Mouse (Mus musculus) lung, embryonic 15.5 days (tissue): ENCODE data around the gene Arhgap6. TPM values are rescaled to one million over a fixed set of nuclear protein-coding genes. Genes with fewer than 3 reads are reported as not detected.

ENCODE experiments used
- ATAC-seq: fragments of 200-750 bp; cut with Nextera tagmentation; 2 replicates; pipeline ENCODE4 v1.8.0; 2017; ENCODE audit warnings: moderate number of reproducible peaks, borderline replicate concordance; ENCODE audit not compliant: low FRiP score, low TSS enrichment; ENCODE audit errors: extremely low read depth
- H3K27ac ChIP-seq: fragments of 300-500 bp; sonication (generic); 2 replicates; pipeline ENCODE4 v1.5.1; 2015; ENCODE audit warnings: moderate library complexity, mild to moderate bottlenecking, inconsistent platforms
- H3K27me3 ChIP-seq: fragments of 300-500 bp; sonication (generic); 2 replicates; pipeline ENCODE4 v1.6.1; 2015; ENCODE audit warnings: inconsistent platforms
- H3K36me3 ChIP-seq: fragments of 300-500 bp; sonication (generic); 2 replicates; pipeline ENCODE4 v1.6.1; 2015; ENCODE audit warnings: inconsistent platforms
- H3K4me1 ChIP-seq: fragments of 300-500 bp; sonication (generic); 2 replicates; pipeline ENCODE4 v1.6.1; 2015; ENCODE audit warnings: inconsistent platforms
- H3K4me2 ChIP-seq: fragments of 300-500 bp; sonication (generic); 2 replicates; pipeline ENCODE4 v1.6.1; 2015; ENCODE audit warnings: inconsistent platforms, mild to moderate bottlenecking, moderate library complexity
- H3K4me3 ChIP-seq: fragments of 300-500 bp; sonication (generic); 2 replicates; pipeline ENCODE4 v1.5.1; 2015; ENCODE audit warnings: mild to moderate bottlenecking, inconsistent platforms
- H3K9ac ChIP-seq: fragments of 300-500 bp; sonication (generic); 2 replicates; pipeline ENCODE4 v1.6.1; 2015; ENCODE audit warnings: inconsistent platforms
- H3K9me3 ChIP-seq: fragments of 300-500 bp; sonication (generic); 2 replicates; pipeline ENCODE4 v1.6.1; 2016; ENCODE audit warnings: inconsistent platforms
- WGBS: fragments of 180-500 bp; shearing (Covaris S2); methylation state at CpG from one replicate; pipeline ENCODE4 v1.1.7; 2015; 5-methylcytosine and 5-hydroxymethylcytosine counted together
- polyA plus RNA-seq: library from polyadenylated mRNA; unstranded; fragments of >200 nt; fragmentation: Nextera tagmentation; extraction: Ambion mirVana; gene quantifications from 2 replicates; pipeline ENCODE4 v1.2.1, GENCODE M21; 2015

Arhgap6 gene
- polyA plus RNA-seq, 1 experiment from 2014 or later: 16.6 TPM

GRCm38 (mm10) chrX:169081609-169082008, 286.7 kb downstream of the Arhgap6 start:
- Histone ChIP-seq H3K4me2 (no peak overlapping the region), H3K36me3 (no peaks in the 10 kb centered on the region), H3K4me1 (no peaks in the 10 kb centered on the region), H3K9ac (no peak overlapping the region), H3K9me3 (no peaks in the 10 kb centered on the region), H3K27me3 (peaks cover 4% of the 10 kb centered on the region; the same call in 1 of the 2 replicates), H3K4me3 (no peak overlapping the region), H3K27ac (no peak overlapping the region)
- WGBS: 70% methylated on average over 3 of the region's 3 CpGs
- no peak for ATAC-seq

- no peak overlapping the region for H3K4me2 ChIP-seq
- H3K4me1 ChIP-seq: no peaks in the 10 kb centered on the region
- H3K9ac ChIP-seq: no peak overlapping the region
- H3K27ac ChIP-seq: no peak overlapping the region
- no peaks in the 10 kb centered on the region for H3K9me3 ChIP-seq
- no peaks in the 10 kb centered on the region for H3K36me3 ChIP-seq
- no peak for ATAC-seq
- no peaks in the 10 kb centered on the region; the same call in 1 of the 2 replicates for H3K27me3 ChIP-seq
- H3K4me3 ChIP-seq: no peak overlapping the region
- 12% methylated on average over 5 of the region's 5 CpGs for WGBS
Observed at GRCm38 (mm10) chrX:169085871-169086270, 291.0 kb downstream of the Arhgap6 start.

- Histone ChIP-seq H3K4me3 (no peak overlapping the region), H3K9ac (no peak overlapping the region), H3K4me1 (no peaks in the 10 kb centered on the region), H3K36me3 (no peaks in the 10 kb centered on the region), H3K9me3 (no peaks in the 10 kb centered on the region), H3K4me2 (no peak overlapping the region), H3K27ac (no peak overlapping the region), H3K27me3 (no peaks in the 10 kb centered on the region; the same call in 1 of the 2 replicates)
- 48% methylated on average over 2 of the region's 2 CpGs for WGBS
- no peak for ATAC-seq
Observed at GRCm38 (mm10) chrX:169089221-169089620, 294.3 kb downstream of the Arhgap6 start.

- Histone ChIP-seq H3K4me1 (no peaks in the 10 kb centered on the region), H3K9me3 (no peaks in the 10 kb centered on the region), H3K27ac (no peak overlapping the region), H3K9ac (no peak overlapping the region), H3K4me2 (no peak overlapping the region), H3K27me3 (no peaks in the 10 kb centered on the region; the same call in 1 of the 2 replicates), H3K4me3 (no peak overlapping the region), H3K36me3 (no peaks in the 10 kb centered on the region)
- 35% methylated on average over 2 of the region's 2 CpGs for WGBS
- no peak for ATAC-seq
Observed at GRCm38 (mm10) chrX:169094601-169095000, 299.7 kb downstream of the Arhgap6 start.

DNA sequence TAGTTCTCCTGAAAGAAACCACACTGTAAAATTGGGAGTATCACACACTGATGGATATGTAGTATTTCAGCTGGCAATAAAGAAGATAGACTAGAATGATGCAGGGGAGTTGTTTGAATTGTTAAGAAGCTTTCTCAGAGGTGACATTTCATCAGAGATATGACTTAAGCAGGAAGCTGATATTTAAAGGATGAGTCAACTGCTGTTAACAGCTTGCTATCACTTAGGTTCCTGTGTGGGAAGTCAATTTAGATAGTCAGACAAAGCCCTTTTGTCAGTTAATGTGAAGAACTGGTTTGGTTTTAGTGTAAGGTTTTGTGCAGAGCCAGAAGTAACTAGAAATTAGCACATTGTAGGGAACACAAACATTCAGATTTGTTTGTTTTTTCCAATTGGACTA, 300.7 kb downstream of the Arhgap6 start:
- H3K27ac ChIP-seq: no peak overlapping the region
- no peaks in the 10 kb centered on the region for H3K4me1 ChIP-seq
- no peak overlapping the region for H3K9ac ChIP-seq
- no peaks in the 10 kb centered on the region for H3K9me3 ChIP-seq
- no peak overlapping the region for H3K4me3 ChIP-seq
- no peak for ATAC-seq
- H3K4me2 ChIP-seq: no peak overlapping the region
- no peaks in the 10 kb centered on the region for H3K36me3 ChIP-seq
- no peaks in the 10 kb centered on the region; the same call in 1 of the 2 replicates for H3K27me3 ChIP-seq

DNA sequence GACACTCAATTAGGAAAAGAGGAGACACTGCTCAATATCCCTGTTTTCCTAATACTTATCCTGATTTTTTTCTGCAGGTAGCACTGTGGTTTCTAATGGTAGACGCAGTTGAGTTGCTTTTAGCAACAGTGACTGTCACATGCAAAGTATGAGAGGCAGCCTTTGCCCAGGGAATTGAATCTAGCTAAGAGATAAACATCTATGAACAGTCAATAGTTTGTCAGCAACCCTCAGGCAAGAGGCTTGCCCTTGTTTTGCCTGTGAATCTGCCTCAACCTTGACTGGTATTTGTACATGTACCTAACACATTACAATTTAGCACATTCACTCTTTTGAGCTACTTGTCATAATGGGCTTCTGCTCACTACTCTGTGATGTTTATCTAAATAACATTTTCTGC, 307.8 kb downstream of the Arhgap6 start:
- Histone ChIP-seq H3K4me3 (no peak overlapping the region), H3K4me1 (no peaks in the 10 kb centered on the region), H3K9ac (no peak overlapping the region), H3K4me2 (no peak overlapping the region), H3K36me3 (no peaks in the 10 kb centered on the region), H3K9me3 (no peaks in the 10 kb centered on the region), H3K27me3 (peaks cover 8% of the 10 kb centered on the region; the same call in 1 of the 2 replicates), H3K27ac (no peak overlapping the region)
- 50% methylated on average over 1 of the region's 1 CpGs for WGBS
- ATAC-seq: no peak

DNA sequence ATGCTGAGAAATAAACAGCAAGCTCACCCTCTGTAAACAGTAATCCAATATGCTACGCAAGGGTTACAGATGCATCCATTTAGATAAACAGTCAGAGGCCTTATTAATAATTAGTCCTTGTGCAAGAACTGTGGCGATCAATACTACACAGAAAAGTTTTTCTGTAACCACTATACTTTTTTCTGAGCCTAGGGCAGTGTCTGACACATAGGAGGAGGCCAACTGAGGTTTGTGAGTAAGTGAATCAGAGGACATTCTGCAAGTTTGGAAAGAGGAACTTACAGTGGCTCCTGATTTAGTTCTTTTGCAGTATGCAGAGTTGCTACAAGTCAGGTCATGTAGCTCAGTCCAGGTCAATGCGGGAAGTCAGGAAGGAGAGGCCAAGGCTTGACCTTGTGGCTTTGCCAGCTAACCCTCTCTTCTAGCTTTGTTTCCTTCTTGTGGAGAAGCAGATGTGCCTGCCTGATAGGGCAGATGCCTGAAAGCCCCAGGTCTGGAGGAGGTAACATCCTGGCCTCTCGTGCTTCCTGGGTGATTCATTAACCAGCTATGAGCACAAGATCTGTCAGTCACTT, 311.2 kb downstream of the Arhgap6 start:
- H3K4me2 ChIP-seq: no peak overlapping the region
- no peak for ATAC-seq
- WGBS: 59% methylated on average over 4 of the region's 4 CpGs
- H3K27me3 ChIP-seq: peaks cover 8% of the 10 kb centered on the region; the same call in 1 of the 2 replicates
- no peaks in the 10 kb centered on the region for H3K4me1 ChIP-seq
- H3K4me3 ChIP-seq: no peak overlapping the region
- no peaks in the 10 kb centered on the region for H3K9me3 ChIP-seq
- H3K27ac ChIP-seq: no peak overlapping the region
- no peak overlapping the region for H3K9ac ChIP-seq
- H3K36me3 ChIP-seq: no peaks in the 10 kb centered on the region

GRCm38 (mm10) chrX:169107372-169107771, 312.5 kb downstream of the Arhgap6 start:
- no peak overlapping the region for H3K4me2 ChIP-seq
- no peak for ATAC-seq
- no peak overlapping the region for H3K27ac ChIP-seq
- H3K9ac ChIP-seq: no peak overlapping the region
- no peak overlapping the region for H3K4me3 ChIP-seq
- WGBS: 68% methylated on average over 2 of the region's 2 CpGs
- H3K27me3 ChIP-seq: no peaks in the 10 kb centered on the region; the same call in 1 of the 2 replicates
- no peaks in the 10 kb centered on the region for H3K4me1 ChIP-seq
- no peaks in the 10 kb centered on the region for H3K9me3 ChIP-seq
- H3K36me3 ChIP-seq: no peaks in the 10 kb centered on the region

GRCm38 (mm10) chrX:169110031-169110430, 315.1 kb downstream of the Arhgap6 start:
- H3K36me3 ChIP-seq: no peaks in the 10 kb centered on the region
- no peak overlapping the region for H3K27ac ChIP-seq
- no peak overlapping the region for H3K9ac ChIP-seq
- no peaks in the 10 kb centered on the region for H3K9me3 ChIP-seq
- no peak for ATAC-seq
- H3K4me3 ChIP-seq: no peak overlapping the region
- WGBS: 56% methylated on average over 3 of the region's 3 CpGs
- H3K4me2 ChIP-seq: no peak overlapping the region
- H3K4me1 ChIP-seq: no peaks in the 10 kb centered on the region
- H3K27me3 ChIP-seq: no peaks in the 10 kb centered on the region; the same call in 1 of the 2 replicates

DNA sequence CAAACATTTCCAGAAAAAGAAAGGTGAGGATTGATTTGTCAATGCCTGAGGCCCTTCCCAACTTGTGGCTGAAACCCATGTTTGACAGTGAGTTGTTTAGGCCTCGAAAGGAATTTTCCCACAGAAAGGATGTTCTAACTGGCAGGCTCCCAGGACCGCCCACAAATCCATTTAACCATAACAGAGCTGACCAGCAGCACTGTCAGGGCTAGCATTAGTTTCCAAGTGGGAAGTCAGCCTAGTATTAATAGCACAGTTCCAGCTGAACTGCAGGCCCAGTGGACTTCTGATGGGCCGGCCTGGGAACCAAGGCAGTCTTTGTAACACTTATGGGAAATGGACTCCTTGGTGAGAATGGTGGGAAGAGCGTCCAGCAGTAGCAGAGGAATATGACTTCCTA, 317.8 kb downstream of the Arhgap6 start:
- ATAC-seq: peak; percentile 90; the same call in 1 of the 2 replicates
- WGBS: 44% methylated on average over 4 of the region's 4 CpGs
- Histone ChIP-seq H3K9me3 (no peaks in the 10 kb centered on the region), H3K4me1 (no peaks in the 10 kb centered on the region), H3K9ac (no peak overlapping the region), H3K36me3 (no peaks in the 10 kb centered on the region), H3K4me2 (no peak overlapping the region), H3K4me3 (no peak overlapping the region), H3K27ac (peak overlapping the region; percentile 55; the same call in 1 of the 2 replicates), H3K27me3 (no peaks in the 10 kb centered on the region; the same call in 1 of the 2 replicates)

- Histone ChIP-seq H3K9ac (no peak overlapping the region), H3K27me3 (no peaks in the 10 kb centered on the region), H3K9me3 (no peaks in the 10 kb centered on the region), H3K36me3 (no peaks in the 10 kb centered on the region), H3K4me3 (no peak overlapping the region), H3K27ac (no peak overlapping the region), H3K4me1 (no peaks in the 10 kb centered on the region), H3K4me2 (no peak overlapping the region)
- ATAC-seq: no peak
- WGBS: 50% methylated on average over 4 of the region's 4 CpGs
Observed at GRCm38 (mm10) chrX:169123115-169123772, 328.3 kb downstream of the Arhgap6 start.

DNA sequence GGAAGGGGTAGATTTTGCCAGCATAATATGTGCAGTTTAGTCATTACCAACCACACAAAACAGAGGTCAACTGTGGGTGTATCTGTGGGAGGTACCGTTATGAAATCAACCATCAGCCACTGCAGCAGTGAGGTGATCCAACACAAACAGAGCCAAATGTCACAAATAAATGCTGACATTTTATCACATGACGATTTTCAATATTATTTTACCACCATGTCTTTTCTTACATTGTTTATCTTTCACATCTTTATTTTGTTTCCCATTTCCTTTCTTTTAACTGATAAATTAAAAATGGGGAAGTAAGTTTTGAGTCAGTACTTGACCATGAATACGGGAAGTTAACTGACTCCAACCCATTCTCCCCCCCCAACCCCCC, 328.9 kb downstream of the Arhgap6 start:
- Histone ChIP-seq H3K4me3 (no peak overlapping the region), H3K36me3 (no peaks in the 10 kb centered on the region), H3K27ac (no peak overlapping the region), H3K9me3 (no peaks in the 10 kb centered on the region), H3K27me3 (no peaks in the 10 kb centered on the region), H3K4me1 (no peaks in the 10 kb centered on the region), H3K4me2 (no peak overlapping the region), H3K9ac (no peak overlapping the region)
- WGBS: 41% methylated on average over 3 of the region's 3 CpGs
- ATAC-seq: no peak
